Mouse (Mus musculus): ENCODE measurements at regions not wholly inside any gene's neighbourhood (a gene's known extent, or its start where the extent isn't known, plus 50 kb on each side); places are given as distances from the start of the nearest gene placed in this dataset. TPM values are rescaled to one million over a fixed set of nuclear protein-coding genes. Genes with fewer than 3 reads are reported as not detected.

Small RNA genes lying in the stretch of these regions (microRNA-seq; reads per million reads assigned to microRNA genes)
- gene Mir21c = not detected

Measured in heart, embryonic 10.5 days (tissue).